Mouse (Mus musculus): ENCODE data around the gene Chrm3. TPM values are rescaled to one million over a fixed set of nuclear protein-coding genes. Genes with fewer than 3 reads are reported as not detected.
A peak's percentile ranks its signal among the peaks of the same experiment; 100 is the strongest.

Gene Chrm3
- total RNA-seq, 2 experiments from 2014 or later, result 0.84 to 1.5 TPM

- no peak for DNase-seq (ENCODE audit: low spot score)
- intact Hi-C loops (cut with DNase I), result no loop called here
These were observed 453.4 kb downstream of the Chrm3 start for GRCm38 (mm10) chr13:9907202-9907601.

DNA sequence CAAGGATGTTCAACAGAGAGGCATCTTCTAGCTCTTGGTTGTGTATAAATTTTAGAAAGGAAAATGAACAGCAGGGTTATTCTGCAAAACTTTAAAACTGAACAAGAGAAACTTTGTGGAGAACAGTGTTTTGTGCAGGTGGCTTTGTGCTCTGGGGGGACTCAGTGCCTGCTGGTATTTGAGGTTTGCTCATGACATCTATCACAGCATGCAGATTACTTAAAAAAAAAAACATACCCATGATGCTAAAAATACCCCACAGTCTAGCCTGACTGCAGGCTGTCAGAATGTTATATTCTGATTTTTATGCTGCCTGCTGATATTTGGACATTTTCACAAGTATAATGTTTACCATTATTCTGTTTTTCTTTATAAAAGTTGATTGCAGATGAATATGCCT, 456.2 kb downstream of the Chrm3 start:
- DNase-seq (ENCODE audit: low spot score), result no peak
- intact Hi-C loops (cut with DNase I), result no loop called here

DNA sequence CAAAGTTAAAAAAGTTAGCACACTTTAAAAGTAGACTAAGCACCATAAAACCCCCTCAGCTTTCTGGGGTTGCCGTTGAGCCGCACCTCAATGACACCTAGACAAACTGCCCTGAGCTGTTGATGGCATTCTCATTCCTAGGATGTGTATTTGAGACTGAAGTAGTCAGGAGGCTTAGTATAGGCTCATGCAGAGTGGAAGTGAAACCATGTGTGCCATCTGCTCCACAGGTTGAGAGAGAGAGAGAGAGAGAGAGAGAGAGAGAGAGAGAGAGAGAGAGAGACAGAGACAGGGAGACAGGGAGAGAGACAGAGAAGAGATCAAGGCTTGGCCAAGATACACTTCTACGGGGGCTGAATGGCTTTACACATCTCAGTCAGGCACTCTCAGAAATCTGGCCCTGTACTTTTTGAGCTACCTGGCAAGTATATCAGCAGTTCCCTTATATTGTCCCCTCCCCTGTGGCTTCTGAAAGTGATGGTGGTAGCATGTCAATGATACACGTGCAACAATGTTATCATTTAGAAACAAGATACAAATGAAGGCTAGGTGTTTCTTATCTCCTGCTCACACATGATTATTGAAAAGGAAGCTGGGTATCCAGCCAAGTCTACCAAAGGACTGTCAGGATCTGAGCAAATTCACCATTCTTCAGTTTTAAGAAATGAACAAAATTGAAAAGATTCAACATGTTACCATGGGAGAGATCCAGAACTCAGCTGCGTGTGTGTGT, 459.8 kb downstream of the Chrm3 start:
- DNase-seq (ENCODE audit: low spot score), result no peak
- intact Hi-C loops (cut with DNase I), result no loop called here

- DNase-seq (ENCODE audit: low spot score), result no peak
- intact Hi-C loops (cut with DNase I), result no loop called here
These were observed 461.8 kb downstream of the Chrm3 start for GRCm38 (mm10) chr13:9898664-9899369.

- no peak for DNase-seq (ENCODE audit: low spot score)
- intact Hi-C loops (cut with DNase I), result no loop called here
These were observed 463.4 kb downstream of the Chrm3 start for GRCm38 (mm10) chr13:9897231-9897630.

- intact Hi-C loops (cut with DNase I), result no loop called here
- DNase-seq (ENCODE audit: low spot score), result no peak
These were observed 465.5 kb downstream of the Chrm3 start for GRCm38 (mm10) chr13:9895045-9895625.

DNA sequence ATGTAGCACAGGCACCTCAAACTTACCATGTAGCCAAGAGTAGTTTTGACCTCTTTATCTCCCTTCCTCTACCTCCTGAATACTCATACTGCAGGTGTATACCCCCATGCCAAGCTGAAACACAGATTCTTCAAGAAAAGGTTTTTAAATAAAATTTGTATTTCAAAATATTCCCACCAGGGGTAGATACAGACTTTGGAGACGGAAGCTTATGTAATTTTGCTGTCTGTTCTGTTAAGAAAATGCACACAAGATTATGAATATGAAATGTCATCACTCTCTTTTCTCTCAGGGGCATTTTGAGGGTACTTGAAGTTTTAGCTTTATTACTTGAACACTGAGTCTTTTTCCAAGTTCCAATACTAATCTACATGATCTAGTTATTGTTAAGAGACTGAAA, 469.6 kb downstream of the Chrm3 start:
- no peak for DNase-seq (ENCODE audit: low spot score)
- intact Hi-C loops (cut with DNase I), result no loop called here

- intact Hi-C loops (cut with DNase I), result no loop called here
- no peak for DNase-seq (ENCODE audit: low spot score)
These were observed 470.2 kb downstream of the Chrm3 start for GRCm38 (mm10) chr13:9890460-9890859.

GRCm38 (mm10) chr13:9889954-9890353, 470.7 kb downstream of the Chrm3 start:
- DNase-seq (ENCODE audit: low spot score), result no peak
- intact Hi-C loops (cut with DNase I), result loop anchor here (10.0 kb wide), 1 partner anchor 1675 kb away; no protein-coding TSS in a partner anchor

DNA sequence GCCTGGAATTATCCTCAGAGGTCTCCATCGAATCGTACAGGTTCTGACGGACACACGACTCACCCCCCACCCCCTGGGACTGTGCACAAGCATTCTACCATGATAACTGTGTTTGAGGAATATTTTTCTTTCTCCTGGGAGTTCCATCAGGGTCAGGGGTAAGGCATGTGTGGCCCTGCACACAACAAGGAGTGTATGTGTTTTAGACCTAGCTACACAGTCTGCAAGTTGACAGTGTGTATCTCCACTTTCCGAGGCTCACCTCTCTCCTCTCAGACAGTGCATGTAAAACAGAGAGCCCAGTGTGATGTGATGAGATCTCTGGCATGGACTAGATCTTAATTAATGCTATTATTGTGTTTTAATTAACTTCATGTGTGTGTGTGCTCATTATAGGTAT, 472.4 kb downstream of the Chrm3 start:
- DNase-seq (ENCODE audit: low spot score), result no peak
- intact Hi-C loops (cut with DNase I), result loop anchor here (10.0 kb wide), 1 partner anchor 1677 kb away; no protein-coding TSS in a partner anchor

DNA sequence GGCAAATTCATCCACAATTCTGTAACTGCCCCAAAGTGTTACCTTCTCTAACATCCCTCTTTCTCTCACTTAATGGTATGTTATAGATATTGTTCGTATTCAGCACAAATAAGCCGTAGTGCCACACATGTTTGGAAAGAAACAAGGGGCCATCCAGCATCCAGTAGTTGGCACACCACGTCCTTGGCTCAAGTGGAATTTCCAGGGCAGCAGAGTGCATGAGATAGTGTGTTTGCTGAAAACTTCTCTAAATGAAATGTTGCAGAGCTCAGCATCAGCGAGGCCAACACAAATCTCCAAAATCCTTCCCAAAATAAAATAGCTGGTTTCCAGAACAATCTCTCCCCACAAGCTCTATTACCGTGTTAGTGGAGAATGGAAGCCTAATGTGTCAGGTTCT, 473.4 kb downstream of the Chrm3 start:
- DNase-seq (ENCODE audit: low spot score), result no peak
- intact Hi-C loops (cut with DNase I), result loop anchor here (10.0 kb wide), 1 partner anchor 1678 kb away; no protein-coding TSS in a partner anchor

DNA sequence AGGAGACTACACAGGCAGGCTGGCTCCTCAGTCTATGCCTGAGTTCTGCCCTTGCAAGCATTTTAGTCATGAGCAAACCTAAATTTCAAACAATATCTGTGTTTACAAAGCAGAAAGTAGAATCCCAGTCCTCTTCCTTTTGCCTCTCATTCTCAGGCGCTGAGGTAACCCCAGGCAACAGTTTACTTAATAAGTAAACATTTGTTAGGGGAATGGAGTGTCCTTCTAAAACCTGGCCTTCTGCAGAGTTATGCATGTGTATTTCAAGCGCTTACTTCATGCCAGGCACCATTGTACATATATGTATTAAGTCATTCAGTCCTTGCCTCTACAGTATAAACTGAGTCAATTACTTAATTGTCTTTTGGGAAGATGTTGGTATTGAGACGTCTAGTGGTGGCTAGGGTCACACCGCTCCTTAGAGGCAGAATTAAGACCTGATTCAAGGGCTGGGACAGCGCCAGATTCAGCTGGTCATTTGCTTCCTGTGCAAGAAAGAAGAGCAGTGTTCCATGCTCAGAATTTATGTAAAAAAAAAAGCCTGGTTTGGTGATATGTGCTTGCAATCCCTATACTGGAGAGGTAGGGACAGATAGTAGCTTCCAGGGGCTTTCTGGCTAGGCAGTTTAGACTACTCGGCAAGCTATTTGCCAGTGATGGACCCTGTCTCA, 474.0 kb downstream of the Chrm3 start:
- intact Hi-C loops (cut with DNase I), result loop anchor here (10.0 kb wide), 1 partner anchor 1678 kb away; no protein-coding TSS in a partner anchor
- DNase-seq (ENCODE audit: low spot score), result no peak

DNA sequence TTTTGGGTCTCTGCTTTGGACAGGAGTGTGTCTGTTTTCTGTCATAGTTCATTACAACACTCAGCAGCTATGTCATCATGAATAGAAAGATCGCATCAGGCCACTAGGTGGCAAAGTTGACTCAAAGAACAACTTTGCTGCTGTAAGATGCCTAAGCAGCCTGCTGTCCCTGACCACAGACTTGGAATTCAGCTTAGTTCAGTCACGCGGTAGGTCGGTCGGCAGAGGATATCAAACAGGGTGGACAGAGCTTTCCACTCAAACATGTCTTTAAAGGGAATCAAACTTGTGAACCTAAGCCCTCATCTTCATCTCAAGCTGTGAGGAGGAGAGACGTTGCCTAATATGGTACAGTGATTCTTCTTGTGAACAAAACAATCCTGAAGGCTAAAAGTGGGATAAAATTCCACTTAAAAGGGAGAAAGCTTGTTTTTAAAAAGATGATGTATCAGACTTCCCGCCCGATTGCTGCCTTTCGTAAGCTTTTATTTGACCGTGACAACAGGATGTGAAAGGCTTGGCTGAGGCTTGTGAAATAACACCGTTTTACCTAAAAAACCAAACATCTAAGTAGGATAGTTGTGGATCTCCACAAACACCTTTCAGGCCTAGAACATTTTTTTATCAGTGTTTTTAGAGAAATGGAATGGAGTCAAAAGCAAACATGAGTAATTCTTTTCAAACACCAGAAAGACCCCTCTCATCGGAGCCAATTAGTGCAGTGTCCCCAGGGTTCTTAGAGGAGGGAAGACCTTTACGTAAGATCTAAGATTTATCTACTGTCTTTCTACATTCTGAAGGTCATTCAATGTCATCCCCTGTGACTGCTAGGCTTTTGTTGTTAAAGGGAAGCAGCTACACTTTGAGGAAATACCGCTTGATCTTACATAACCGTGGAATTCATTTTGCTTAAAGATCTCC, 478.0 kb downstream of the Chrm3 start:
- peak; percentile 49 for DNase-seq (ENCODE audit: low spot score)
- intact Hi-C loops (cut with DNase I), result loop anchor here (1.0 to 10.0 kb wide), 3 partner anchors 462 to 1682 kb away; no protein-coding TSS in a partner anchor

DNA sequence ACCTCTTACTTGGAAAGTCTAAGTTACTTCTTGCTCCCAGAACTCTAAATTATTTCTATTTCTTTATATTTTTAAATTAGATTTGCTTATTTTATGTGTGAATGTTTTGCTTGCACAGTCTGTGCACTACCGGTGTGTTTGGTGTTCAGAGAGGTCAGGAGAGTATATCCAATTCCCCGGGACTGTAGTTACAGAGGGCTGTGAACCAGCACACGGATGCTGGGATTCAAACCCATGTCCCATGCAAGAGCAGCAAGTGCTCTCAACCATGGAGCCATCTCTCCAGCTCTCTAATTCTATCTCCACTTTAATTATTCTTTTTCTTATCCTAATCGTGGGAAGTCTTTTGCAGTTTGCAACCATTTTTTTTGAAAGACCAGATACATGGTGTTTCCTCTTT, 478.7 kb downstream of the Chrm3 start:
- intact Hi-C loops (cut with DNase I), result loop anchor here (1.0 to 10.0 kb wide), 3 partner anchors 462 to 1683 kb away; no protein-coding TSS in a partner anchor
- no peak for DNase-seq (ENCODE audit: low spot score)

DNA sequence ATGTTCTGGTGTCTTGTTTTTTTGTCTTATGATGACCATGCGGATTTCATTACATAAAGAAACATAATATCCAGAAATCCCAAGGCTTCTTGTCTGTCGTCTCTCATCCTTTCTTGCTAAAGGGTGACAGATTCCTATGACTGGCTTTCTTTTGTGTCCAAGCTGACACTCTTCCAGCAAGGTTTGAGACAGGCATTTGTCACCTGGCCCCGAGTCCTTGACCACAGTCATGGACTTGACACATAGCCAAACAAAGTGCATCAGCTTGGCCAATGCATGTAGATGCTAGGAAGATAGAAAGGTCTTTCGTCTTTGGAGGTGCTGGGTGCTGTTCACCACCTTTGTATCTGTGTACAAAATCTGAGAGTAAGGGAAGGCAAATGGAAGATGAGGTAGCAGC, 480.2 kb downstream of the Chrm3 start:
- intact Hi-C loops (cut with DNase I), result loop anchor here (5.0 to 10.0 kb wide), 2 partner anchors 572 to 1684 kb away; no protein-coding TSS in a partner anchor

GRCm38 (mm10) chr13:9878596-9879010, 482.0 kb downstream of the Chrm3 start:
- intact Hi-C loops (cut with DNase I), result no loop called here
- no peak for DNase-seq (ENCODE audit: low spot score)

More for the DNA sequence above, 480.2 kb downstream of the Chrm3 start:
- DNase-seq (ENCODE audit: low spot score), result no peak

- intact Hi-C loops (cut with DNase I), result no loop called here
- DNase-seq (ENCODE audit: low spot score), result no peak
These were observed 487.3 kb downstream of the Chrm3 start for GRCm38 (mm10) chr13:9873377-9873776.

- no peak for DNase-seq (ENCODE audit: low spot score)
- intact Hi-C loops (cut with DNase I), result no loop called here
These were observed 494.5 kb downstream of the Chrm3 start for GRCm38 (mm10) chr13:9866161-9866560.

GRCm38 (mm10) chr13:9847515-9847914, 513.1 kb downstream of the Chrm3 start:
- intact Hi-C loops (cut with DNase I), result loop anchor here (2.0 to 5.0 kb wide), 4 partner anchors 160 to 665 kb away; no protein-coding TSS in a partner anchor
- no peak for DNase-seq (ENCODE audit: low spot score)
